Mouse (Mus musculus) kidney, postnatal 14 days (tissue): ENCODE measurements at regions not wholly inside any gene's neighbourhood (a gene's known extent, or its start where the extent isn't known, plus 50 kb on each side); places are given as distances from the start of the nearest gene placed in this dataset.

Experiments used
- DNase-seq: peaks from one replicate; pipeline ENCODE4 v3.0.0; 2022; ENCODE audit warnings: mixed read lengths

DNA sequence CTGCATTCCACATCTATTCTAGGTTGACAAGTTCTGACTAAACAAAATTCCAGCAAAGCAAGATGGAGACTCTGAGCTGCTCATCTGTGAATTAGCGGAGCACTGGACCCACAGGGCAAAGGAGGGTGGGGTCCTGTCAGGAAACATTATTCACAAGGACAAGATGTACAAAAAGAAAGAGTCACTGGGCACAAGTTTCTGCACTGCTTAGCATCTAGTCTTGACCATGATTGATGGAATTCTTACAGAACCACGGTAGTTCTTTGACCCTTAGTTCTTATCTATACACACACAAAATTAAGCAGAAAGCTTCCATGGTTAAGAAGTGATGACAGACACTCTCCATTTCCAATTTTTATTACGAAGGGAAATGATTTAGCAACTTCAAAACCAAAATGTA lies 267.6 kb downstream of the Mreg start:
- no peak for DNase-seq

DNA sequence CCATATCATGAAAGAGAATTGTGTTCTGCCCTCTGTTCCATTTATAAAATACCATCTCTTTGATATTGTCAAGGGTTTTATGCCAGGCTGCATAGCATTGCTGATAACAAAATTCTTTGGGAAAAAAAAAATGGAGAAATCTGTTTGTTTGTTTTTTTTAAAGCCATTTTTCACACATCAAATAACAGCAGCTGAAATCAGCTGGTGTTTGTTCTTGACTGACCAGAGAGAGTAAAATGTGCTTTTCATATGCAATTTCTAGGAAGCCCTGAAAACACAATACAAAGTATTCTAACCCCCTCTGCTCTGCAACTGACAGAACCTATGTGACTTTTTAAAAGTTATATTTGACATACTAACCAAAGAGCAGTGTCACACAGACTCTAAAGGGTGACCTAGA lies 270.0 kb downstream of the Mreg start:
- peak; percentile 32 for DNase-seq

DNA sequence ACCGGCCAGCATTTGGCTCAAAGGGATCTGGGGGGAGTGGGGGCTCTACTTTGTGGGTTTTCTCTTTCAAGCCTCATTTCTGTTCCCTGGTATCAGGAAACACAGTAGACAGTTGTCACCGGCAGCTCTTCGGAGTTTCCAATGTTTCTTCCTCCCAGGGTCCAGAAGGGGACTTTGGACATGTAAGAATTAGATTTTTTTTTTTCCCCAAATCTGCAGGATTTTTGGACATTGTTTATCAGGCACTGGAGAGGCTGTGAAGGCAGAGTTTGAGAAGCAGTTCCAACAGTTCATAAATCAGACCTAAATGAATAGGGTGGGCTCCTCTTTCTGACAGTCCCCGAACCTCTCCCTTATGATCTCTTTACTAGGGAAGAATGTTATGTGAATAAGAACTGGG lies 270.4 kb downstream of the Mreg start:
- DNase-seq: no peak

DNA sequence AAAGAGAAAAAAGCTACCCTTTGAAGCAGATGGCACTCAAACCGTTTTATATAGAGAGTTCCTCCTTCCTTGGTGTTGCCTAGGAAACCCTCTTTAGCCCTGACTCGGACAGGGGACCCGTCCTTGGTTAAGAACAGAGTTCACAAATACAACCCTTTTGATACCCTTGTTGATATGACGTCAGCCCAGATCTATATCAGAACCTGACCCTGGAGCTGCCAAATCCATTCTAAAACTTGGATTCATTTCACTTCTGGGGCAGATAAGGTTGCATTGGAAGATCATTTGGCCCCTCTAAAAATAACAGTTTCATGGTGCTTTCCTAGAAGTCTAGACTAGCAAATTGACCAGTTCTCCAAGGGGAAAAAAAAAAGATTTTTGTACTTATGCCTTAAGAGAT lies 271.2 kb downstream of the Mreg start:
- no peak for DNase-seq

DNA sequence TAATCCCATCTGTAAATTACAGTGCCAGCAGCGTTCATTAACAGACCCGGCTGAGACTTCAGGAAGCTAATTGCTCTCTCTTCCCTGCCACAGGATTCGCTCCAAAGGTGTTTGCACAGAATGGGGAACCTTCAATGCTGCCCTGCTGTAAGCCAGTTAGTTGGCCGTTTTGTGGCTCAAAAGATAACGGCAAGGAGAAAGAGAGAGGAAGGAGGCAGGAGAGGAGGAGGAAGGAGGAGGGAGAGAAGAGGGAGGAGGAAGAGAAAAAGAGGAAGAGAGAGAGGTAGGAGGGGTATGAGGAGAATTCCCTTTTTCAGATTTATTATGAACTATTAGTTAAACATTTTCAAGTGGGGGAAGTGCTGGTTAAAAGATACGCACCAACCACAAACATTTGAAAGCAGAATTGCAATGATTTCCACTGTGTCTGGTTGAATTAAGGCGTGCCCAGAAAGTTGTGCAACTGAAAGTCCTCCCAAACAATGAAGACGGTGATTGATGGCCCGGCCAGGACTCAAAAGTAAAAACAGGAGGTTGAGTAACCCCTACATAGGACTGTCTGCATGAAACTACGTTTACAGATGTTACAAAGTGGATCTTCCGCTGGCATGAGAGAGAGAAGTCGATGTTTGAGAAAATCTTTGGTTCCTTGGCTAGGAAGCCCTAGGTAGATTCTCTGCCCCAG lies 273.6 kb downstream of the Mreg start:
- DNase-seq: no peak

DNA sequence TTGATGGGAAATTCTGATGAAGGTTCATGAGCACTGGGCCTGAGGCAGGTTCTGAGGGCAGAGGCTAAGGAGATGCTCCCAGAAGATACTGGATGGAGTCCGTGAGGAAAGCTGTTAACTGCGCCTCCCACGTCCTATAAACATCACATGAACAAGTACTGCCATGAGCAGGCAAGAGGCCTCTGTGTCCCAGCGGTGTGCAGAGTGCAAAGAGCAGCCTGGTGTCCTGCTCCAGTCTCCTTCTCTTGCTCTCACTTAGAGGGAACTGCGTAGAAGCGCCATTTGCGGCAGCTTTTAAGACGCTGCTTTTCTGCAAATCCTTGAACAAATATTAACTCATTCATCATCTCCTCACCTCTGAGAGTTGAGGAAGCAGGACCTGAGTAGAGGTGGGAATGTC lies 274.2 kb downstream of the Mreg start:
- no peak for DNase-seq

DNA sequence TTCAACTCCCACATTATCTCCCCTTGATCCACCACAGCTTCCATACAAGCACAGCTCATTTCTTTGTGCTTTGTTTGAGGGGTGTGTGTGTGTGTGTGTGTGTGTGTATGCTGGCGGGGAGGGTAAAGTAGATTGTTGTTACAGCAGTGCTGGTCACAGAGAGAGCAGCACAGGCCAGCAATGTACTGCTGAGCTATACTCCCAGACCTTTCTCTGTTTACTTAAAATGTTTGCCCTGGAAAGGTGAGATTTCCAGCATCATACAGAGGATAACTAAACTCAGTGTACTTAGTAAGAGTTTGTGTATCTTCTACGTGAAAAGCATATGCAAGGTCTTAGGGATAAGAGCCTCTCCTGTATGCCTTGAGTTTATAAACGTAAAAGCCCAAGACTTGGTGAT lies 274.9 kb downstream of the Mreg start:
- no peak for DNase-seq

DNA sequence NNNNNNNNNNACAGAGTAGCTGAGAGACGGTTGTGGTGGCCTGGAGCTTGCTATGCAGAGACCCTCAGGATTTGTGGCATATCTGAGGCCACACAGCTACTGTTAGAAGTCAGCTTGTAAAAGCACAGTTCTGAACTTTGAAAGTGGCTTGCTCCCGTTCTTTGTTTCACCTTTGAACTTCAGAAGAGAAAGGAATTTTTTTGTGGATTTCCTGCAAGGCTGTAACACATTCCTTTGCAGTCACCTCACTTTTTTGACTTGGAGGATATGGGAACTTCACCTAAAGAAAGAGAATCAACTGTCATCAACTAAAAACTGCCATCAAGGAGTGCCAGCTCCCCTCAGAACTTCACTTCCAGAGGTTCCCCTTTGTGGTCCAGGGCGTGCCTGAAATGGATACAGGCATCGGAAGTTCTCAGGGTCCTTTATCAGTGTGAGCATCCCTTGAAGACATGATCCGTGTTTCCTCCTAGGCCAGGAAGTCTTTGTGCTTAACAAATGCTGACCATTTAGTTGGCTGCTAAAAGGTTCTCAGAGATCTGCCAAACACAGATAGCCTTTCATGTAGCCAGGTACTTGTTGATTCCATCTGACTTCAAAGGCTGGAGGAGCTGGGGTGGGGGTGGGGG lies 275.5 kb downstream of the Mreg start:
- DNase-seq: peak; percentile 16

DNA sequence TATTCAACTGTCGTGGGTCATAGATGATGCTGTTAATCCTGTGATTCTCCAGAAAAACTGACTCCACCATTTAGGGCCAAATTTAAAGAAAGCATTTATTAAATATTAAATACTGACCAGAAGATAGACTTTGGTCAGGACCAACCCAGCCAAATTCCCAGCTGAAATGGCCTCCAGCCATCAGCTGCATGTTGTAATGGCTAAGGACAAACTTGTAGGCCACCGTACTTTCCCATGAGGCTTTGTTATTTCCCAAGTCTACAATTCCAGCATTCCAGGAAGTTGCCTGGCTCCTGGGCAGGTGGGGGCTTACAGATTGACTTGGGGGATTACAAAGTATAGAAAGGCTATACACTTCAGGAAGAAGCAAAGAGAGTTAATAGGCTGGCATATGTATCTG lies 272.5 kb upstream of the Fn1 start:
- no peak for DNase-seq

DNA sequence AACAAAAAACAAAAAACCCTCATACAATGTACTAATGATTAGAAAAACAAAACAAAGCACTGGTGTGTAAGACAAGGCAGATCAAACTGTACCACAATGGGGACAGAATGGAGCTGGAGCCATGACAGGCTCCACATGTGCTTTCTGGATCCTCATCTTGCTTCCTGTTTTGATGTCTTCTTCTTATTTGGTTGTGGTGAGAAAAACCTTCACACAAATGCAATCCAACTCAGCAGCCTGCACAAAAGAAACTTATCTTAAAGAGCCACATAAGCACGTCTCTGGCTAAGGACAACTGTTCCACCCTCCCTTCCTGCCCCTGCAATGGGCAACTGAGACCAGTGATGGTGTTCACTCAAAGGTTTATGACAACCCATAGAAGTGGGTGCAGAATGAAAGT lies 271.9 kb upstream of the Fn1 start:
- DNase-seq: no peak

DNA sequence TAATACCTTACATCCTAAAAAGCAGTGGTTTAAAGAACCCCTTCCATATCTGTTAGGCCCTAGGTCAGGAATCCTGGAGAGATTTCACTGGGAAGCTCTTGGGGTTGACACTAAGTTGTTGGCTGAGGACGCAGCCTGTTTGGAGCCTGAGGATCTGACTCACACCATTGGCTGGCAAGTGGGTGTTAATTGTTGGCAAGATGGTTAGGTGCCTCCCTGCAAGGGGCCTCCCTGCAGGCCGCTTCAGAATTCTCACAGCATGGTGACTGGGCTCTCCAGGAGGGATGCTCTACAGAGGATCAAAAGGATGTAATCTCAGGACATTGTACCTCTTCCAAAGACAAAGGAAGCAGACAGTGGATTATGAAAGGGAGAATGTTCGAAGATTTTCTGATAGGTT lies 270.7 kb upstream of the Fn1 start:
- no peak for DNase-seq

DNA sequence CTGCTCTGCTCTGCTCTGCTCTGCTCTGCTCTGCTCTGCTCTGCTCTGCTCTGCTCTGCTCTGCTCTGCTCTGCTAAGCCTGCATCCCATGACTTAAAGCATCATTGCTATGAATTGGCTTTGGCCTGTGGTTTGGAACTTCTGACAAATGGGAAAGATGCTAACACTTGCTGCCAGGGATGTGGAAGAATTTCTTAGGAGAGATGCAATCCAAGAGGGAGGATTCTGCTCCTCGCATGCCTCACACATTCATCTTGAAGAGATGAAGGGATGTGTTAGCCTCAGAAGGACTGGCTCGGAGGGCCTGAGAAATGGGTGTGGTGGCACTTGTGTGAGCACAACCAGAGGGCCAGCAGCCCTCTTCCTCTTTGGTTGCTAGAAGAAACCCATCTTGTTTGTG lies 268.5 kb upstream of the Fn1 start:
- no peak for DNase-seq

DNA sequence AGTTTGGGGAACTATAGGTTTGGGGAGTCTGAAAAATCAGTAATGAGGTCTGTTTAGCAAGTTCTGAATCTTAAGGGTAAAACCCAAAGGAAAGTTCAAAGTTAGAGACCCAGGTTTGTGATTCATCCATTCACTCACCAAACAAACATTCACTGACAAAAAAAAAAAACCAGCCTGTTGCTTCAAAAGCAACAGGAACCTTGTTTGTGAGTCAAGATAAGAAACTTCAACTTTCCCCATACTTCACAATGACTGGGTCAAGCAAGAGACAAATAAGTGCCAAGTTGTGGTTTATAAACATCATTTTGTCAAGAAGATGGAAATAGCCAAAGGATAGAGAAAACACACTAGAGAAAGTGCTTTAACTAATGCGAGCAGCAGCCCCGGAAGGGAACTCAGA lies 266.9 kb upstream of the Fn1 start:
- no peak for DNase-seq

DNA sequence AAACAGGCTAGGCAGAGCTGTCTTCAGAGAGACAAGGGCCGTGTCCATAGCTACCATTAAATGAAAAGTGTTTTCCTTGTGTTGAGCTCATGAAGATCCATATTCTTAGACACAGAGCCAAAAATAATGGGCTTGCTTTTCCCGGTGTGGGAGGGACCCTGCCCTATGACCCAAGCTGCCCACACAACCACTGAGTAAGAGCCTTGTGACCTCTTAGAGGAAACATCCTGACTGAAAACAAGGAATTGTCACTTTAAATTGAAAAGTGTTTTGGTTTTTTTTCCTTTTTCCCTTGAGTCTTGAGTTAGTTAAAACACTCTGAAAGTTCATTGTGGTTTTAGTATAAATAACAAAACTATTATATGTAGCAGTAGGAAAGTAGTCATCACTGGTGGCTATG lies 264.0 kb upstream of the Fn1 start:
- no peak for DNase-seq

DNA sequence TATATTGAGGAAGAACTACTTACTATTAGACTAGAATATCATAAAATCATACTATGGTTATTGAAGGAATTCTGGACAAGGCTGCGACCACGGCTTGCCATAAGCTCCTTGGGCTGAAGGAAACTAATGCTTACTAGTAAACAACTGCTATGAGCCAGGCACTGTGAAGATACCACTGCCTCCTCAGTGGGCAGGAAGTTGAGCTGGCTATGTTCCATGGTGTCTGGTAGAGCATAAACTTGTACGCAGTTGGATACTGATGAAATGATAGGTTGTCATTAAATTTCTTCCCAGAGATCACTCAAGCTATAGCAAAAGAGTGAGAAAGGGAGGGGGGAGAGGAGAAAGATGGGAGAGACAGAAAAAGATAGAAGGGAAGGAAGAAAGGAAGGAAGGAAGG lies 261.4 kb upstream of the Fn1 start:
- no peak for DNase-seq

DNA sequence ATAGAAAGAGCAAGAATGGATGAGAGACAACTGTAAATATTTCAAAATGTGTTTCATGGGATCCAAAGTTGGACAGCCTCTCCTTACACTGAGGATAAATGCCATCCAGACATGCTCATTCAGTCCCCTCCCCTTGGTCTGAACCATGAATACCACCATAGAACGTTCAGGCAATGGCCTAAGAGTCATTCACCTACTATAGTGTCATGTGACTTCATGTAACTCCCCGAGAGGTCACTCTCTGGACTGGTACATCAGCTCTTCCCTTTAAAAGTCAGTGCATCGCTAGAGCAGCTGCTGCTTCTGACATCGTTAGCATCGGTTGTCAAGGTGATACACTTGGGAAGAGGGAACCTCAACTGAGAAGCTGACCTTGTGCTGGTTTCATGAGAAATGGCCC lies 260.2 kb upstream of the Fn1 start:
- DNase-seq: no peak

DNA sequence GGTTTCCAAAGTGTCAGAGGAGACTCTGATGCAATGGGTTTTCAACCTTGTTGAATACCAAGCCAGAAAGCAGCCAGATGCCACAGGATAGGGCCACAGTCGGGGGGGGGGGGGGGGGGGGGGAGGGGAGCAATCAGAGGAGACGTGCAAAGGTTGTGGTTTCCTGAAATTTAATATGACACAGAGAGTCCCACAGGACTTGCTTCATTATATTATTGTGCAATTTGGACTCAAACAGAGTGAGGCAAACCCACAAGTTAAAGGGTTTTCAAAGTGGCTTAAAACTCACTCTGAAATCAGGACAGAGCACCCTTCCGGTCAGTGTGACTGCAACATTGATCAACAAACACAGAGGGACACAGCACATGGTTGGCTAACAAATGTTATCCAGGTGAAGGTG lies 259.4 kb upstream of the Fn1 start:
- DNase-seq: no peak

DNA sequence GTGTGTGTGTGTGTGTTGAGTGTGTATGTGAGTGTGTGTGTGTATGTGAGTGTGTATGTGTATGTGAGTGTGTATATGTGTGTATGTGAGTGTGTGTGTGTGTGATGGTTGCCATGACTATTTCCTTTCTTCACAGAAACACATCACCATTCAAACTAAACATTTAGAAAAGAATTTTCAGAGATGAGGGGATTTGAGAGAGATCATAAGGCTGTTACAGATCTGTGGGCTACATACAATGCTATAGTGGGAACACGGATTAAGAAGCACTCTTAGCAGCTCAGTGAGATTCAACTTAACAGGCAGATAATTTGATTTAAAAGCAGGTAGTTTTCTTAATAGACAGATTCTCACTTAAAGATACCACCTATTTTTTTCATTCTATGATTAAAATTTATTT lies 257.1 kb upstream of the Fn1 start:
- DNase-seq: no peak

DNA sequence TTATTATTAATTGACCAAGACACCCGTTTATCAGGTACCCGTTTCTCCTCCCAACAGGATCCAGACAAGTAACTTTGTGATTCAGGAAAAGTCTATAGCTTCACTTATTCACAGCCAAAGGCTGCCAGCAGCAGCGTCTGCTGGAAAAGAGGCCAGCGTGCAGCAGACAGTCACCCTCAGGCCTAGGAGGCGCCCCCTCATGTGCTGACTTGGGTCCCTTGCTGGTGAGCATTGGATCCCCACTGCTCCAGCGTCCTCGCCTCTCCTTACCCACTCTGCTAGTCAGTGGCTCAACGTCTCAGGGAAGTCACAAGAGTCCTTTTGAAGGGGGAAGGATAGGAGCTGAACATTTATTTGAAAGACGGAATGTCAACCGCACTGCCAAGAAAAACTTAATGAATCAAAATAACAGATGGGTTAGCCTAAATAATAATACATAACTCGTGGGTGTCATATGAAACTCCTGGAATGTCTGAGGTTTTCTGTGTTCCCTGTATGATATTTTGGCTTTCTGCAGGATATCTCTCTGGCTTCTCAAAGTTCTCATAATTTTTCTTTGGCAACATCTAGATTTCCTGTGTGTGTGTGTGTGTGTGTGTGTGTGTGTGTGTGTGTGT lies 256.6 kb upstream of the Fn1 start:
- DNase-seq: no peak

DNA sequence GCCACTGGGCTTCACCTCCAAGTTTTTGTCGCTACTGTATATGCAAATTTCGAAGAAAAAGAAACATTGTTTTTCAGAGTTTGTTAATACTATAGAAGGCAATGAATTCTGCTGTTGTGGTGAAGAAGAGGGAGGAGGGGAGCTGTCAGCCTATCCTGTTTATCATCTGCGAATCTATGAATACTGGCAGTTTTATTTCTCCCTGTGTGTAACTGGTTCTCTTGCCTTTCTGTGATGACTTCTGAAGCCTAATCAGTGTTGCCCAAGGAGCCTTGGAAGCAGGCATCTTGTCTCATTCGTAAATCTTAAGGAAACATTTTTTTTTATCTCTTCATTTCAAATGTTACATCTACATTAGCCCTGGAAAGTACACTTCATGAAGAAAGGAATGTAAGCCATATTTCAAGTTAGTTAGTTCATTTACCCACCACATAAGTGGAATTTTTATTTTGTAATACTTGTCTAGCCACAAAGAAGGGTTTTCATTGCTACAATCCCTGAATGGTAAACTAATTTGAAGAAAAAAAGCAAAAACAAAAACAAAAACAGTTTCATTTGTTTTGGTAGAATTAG lies 251.5 kb upstream of the Fn1 start:
- DNase-seq: no peak

DNA sequence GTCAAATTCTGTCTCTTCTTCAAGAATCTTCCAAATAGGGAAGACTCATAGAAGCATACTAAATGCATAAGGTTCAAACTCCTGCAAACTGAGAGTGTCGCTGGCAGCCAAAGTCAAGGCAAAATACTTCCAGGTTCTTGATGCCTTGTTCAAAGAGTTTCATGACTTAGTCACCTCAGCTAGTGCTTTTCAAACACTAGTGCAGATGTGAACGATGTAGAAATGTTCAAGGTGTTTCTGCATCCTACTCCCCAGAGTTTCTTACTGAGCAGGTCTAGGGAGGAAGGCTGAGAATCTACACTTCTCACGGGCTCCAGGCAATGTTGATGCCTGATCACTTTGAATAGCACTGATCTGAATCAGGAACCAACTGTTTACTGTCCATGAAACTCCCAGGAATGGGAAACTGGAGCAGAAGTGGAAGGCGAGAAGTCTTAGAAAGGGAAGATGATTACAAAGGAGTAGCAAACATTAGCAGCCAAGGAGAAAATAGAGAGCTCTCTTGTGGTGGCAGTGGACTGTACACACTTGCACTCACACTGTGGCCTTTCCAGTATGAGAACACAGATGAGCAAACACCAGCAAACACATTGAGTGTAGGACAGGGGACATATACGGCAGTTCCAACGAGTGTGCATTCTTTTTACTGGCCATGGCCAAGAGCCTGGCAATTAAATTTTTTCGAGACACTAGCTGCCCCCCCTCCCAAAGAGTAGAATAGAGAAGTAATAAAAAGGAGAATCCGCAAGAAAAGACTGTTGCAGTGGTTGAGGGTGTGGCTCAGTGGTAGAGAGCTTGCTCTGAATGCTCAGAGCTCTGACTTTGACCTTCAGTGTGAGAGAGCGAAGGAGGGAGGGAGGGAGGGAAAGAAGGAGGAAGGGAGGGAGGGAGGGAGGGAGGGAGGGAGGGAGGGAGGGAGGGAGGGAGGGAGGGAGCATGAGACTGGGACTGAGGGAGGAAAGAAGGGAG lies 247.4 kb upstream of the Fn1 start:
- DNase-seq: no peak

DNA sequence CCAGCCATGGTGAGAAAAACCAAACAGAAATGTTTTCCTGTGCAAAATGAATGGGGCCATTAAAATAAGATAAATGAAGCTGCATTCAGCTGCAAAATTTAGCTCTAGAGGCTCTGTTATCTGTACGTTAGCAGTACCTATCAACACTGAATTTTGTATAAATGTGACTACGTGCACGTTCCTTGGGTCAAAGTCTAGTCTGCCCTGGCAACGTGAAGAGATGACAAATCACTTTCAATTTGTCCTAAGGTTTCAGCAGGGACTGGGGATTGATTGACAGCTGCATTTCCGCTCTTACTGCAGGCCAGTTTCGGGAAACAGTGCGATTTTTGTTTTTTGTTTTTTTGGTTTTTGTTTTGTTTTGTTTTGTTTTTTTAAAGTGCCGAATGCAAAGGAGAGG lies 246.1 kb upstream of the Fn1 start:
- no peak for DNase-seq

DNA sequence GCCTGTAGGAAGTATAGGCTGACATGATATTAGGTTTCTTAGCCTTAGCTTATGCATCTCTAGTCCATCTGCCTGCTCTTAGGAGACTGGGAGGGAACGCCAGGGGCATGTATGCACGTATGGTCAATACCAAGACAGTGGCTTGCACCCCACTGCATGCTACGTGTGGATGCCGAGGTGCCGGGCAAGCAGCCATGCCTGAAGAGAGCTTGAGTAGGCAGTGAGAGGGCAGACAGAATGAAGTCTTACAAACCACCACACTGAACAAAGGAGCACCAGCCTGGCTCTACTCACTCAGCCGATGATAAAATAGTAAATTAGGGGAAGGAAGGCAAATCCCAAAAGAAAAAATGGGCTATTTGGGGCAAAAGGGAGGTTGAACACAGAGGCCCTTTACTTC lies 245.2 kb upstream of the Fn1 start:
- DNase-seq: no peak
